9 mouse cellular contexts compared by ENCODE assay signal in genomic region chr1:39536701-39537100, GRCm38 (mm10). TPM values are rescaled to one million over a fixed set of nuclear protein-coding genes. Genes with fewer than 3 reads are reported as not detected.
DNase-seq lines count a peak whose midpoint lies in the region; ATAC-seq and TF ChIP-seq lines count a peak whose summit lies in the region.
"Had no signal": no experiment of that assay in that cellular context is flagged by ENCODE, and none has a peak within 500 bp of the region (broad histone marks: within the 10 kb centered on the region; RNA-seq: fewer than 3 reads in every experiment).

No protein-coding gene starts in this region.

- peaks cover 4% of the 10 kb centered on the region; the same call in 1 of the 2 replicates for H3K4me1 ChIP-seq in cerebellum, adult 2 months (ENCODE audit: control insufficient read depth, insufficient read depth, low read length)
- peaks cover 12% of the 10 kb centered on the region; the same call in 1 of the 2 replicates for H3K4me1 ChIP-seq in neural tube, embryonic 11.5 days (ENCODE audit: control insufficient read depth, insufficient read depth, low read length)
- H3K4me1 ChIP-seq in limb, embryonic 15.5 days = peaks cover 17% of the 10 kb centered on the region

- peak overlapping the region; percentile 72 for H3K4me3 ChIP-seq in cerebellum, adult 2 months (replicated peaks; ENCODE audit: insufficient read depth, low read depth, low read length)
- H3K4me3 ChIP-seq in neural tube, embryonic 11.5 days (ENCODE audit: low read depth, low read length) = peak overlapping the region; percentile 94
- peak overlapping the region; percentile 71 for H3K4me3 ChIP-seq in limb, embryonic 15.5 days

- no peak for DNase-seq in cerebellum, adult 2 months
- DNase-seq in cerebellum, adult 9-10 months = no peak
- DNase-seq in neural tube, embryonic 11.5 days (ENCODE audit: low spot score) = no peak
- no peak for DNase-seq in neural tube, embryonic 10.5 days (ENCODE audit: extremely low spot score, low spot score)
- DNase-seq in thymus, postnatal 25 days = no peak
- no peak for DNase-seq in thymus, postnatal 36 days
- DNase-seq in urinary bladder, postnatal 14 days (ENCODE audit: low spot score) = no peak
- DNase-seq: cerebellum, postnatal 10 days had no signal

- WGBS in cerebellum, adult 2 months = 20% methylated on average over 7 of the region's 7 CpGs
- 44% methylated on average over 7 of the region's 7 CpGs for WGBS in neural tube, embryonic 11.5 days
- WGBS in limb, embryonic 15.5 days = 36% methylated on average over 7 of the region's 7 CpGs

- H3K27me3 ChIP-seq in cerebellum, adult 2 months (ENCODE audit: control insufficient read depth, insufficient read depth, low read length) = no peaks in the 10 kb centered on the region
- no peaks in the 10 kb centered on the region for H3K27me3 ChIP-seq in neural tube, embryonic 11.5 days (ENCODE audit: control insufficient read depth, insufficient read depth, low read length)
- no peaks in the 10 kb centered on the region for H3K27me3 ChIP-seq in limb, embryonic 15.5 days

- peak overlapping the region; percentile 90 for H3K9ac ChIP-seq in neural tube, embryonic 11.5 days (ENCODE audit: low read length)
- peak overlapping the region; percentile 85 for H3K9ac ChIP-seq in limb, embryonic 15.5 days

- no peak for TF ChIP-seq CTCF in cerebellum, adult 2 months (IDR thresholded peaks at IDR 0.05; ENCODE audit: borderline replicate concordance, insufficient read depth, low read depth, low read length)

- peaks cover 13% of the 10 kb centered on the region for H3K36me3 ChIP-seq in neural tube, embryonic 11.5 days (ENCODE audit: control insufficient read depth, insufficient read depth, low read length)
- H3K36me3 ChIP-seq in limb, embryonic 15.5 days = peaks cover 36% of the 10 kb centered on the region

- no peak for ATAC-seq in neural tube, embryonic 11.5 days (ENCODE audit: insufficient read depth, low FRiP score, low TSS enrichment)
- ATAC-seq in limb, embryonic 15.5 days (ENCODE audit: insufficient number of reproducible peaks, low FRiP score, low TSS enrichment, low read depth) = no peak

- peak overlapping the region; percentile 85 for H3K4me2 ChIP-seq in neural tube, embryonic 11.5 days (ENCODE audit: low read depth)
- peak overlapping the region; percentile 84 for H3K4me2 ChIP-seq in limb, embryonic 15.5 days

- TF ChIP-seq POLR2A in cerebellum, adult 2 months (IDR thresholded peaks at IDR 0.05; ENCODE audit: borderline replicate concordance, insufficient read depth, low read length) = no peak

- no peaks in the 10 kb centered on the region for H3K9me3 ChIP-seq in neural tube, embryonic 11.5 days (ENCODE audit: control insufficient read depth, low read length)
- H3K9me3 ChIP-seq in limb, embryonic 15.5 days = 0 out of 2 replicates have a peak, but pooled peaks cover 4% of the 10 kb centered on the region

- H3K27ac ChIP-seq in cerebellum, adult 2 months (ENCODE audit: insufficient read depth, low read length) = no peak overlapping the region
- H3K27ac ChIP-seq in neural tube, embryonic 11.5 days (ENCODE audit: low read depth, low read length) = no peak overlapping the region
- H3K27ac ChIP-seq in limb, embryonic 15.5 days = no peak overlapping the region

RNA-seq across cellular contexts. Expression of gene Cnot11, which starts 1.9 kb away (rescaled TPM):
- 21.0 and 23.1 TPM in 2 replicates for polyA plus RNA-seq in cerebellum, adult 2 months (2012; rRNA removed)
- polyA plus RNA-seq in neural tube, embryonic 11.5 days (2014; fragmentation: Nextera tagmentation; extraction: Ambion mirVana) = 29.9 and 33.5 TPM in 2 replicates
- 16.4 and 19.2 TPM in 2 replicates for polyA plus RNA-seq in limb, embryonic 15.5 days (2015; fragmentation: Nextera tagmentation; extraction: Ambion mirVana)

RNA-seq across cellular contexts. Expression of gene Rnf149, which starts 40.5 kb away (rescaled TPM):
- polyA plus RNA-seq in cerebellum, adult 2 months (2012; rRNA removed) = 22.3 and 26.3 TPM in 2 replicates
- 29.0 and 29.1 TPM in 2 replicates for polyA plus RNA-seq in neural tube, embryonic 11.5 days (2014; fragmentation: Nextera tagmentation; extraction: Ambion mirVana)
- 28.3 and 34.1 TPM in 2 replicates for polyA plus RNA-seq in limb, embryonic 15.5 days (2015; fragmentation: Nextera tagmentation; extraction: Ambion mirVana)

RNA-seq across cellular contexts. Expression of gene Tbc1d8, which starts 58.1 kb away (rescaled TPM):
- polyA plus RNA-seq in cerebellum, adult 2 months (2012; rRNA removed) = 29.2 and 34.0 TPM in 2 replicates
- 6.4 and 7.3 TPM in 2 replicates for polyA plus RNA-seq in neural tube, embryonic 11.5 days (2014; fragmentation: Nextera tagmentation; extraction: Ambion mirVana)
- 9.3 and 11.4 TPM in 2 replicates for polyA plus RNA-seq in limb, embryonic 15.5 days (2015; fragmentation: Nextera tagmentation; extraction: Ambion mirVana)
